Mouse (Mus musculus): ENCODE data around the gene Crtc3.
A peak's percentile ranks its signal among the peaks of the same experiment; 100 is the strongest.

Gene Crtc3

DNA sequence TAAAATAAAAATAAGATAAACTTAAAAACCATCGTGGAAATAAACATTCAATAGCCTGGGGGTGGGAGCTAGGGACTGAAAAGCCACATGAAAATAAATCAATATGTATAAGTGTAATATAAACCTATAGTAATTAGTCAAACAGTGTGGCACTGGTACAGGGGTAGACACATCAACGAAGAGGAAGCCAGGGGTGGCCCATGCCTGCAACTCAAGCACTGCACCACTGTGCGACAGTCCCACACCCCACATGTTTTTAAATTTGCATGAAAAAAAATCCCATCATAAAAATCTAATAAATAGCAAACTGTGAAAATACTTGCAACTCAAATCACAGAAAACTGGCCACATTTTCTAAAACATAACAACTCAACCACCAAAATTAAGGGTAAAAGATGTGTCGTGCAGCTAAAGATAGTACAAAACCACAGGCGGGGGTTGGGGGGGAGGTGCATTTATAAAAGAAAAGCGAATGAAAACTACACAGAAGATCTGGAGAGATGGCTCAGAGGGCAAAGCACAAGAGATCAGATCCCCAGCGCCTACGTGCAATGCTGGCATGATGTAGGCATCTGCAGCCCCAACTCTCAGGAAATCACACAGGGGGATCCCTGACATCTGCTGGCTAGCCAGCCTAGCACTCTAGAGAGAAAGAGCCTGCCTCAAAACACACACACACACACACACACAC is 45.6 kb downstream of the Crtc3 start:
- no peak for DNase-seq (ENCODE audit: extremely low read depth, insufficient read length, low spot score)

DNA sequence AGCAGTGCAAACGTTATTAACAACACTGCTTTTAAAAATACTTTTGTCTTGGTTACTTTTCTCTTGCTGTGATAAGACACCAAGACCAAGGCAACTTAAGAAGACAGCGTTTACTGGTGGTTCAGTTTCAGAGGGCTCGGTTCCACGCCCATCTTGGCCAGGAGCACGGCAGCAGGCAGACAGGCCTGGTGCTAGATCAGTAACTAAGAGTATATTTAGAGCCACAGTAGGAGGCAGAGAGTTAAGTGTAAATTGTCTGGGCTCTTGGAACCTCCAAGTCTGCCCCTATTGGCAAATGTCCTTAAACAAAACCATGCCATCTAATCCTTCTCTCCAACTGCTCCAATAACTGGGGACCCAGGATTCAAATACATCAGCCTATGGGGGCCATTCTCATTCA is 46.1 kb downstream of the Crtc3 start:
- DNase-seq (ENCODE audit: extremely low read depth, insufficient read length, low spot score), result no peak

DNA sequence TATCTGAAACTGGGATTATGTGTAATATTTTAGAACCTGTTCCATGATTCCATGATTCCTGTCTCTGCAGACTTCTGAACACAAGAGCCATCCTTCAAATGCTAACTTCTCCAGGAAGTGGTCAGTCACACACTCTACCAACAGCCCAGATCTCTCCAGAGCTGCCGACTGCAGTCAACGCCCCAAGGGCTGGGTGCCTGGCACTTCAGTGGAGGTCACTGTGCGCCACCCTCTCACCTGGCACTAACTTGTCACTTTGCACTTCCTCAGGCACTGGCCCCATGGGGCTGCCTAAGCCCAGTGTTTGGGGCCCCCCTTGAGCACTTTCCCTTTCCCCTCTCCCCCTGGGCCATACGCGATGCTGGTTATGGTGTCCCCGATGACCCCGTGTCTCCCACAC is 46.8 kb downstream of the Crtc3 start:
- DNase-seq (ENCODE audit: extremely low read depth, insufficient read length, low spot score), result no peak

DNA sequence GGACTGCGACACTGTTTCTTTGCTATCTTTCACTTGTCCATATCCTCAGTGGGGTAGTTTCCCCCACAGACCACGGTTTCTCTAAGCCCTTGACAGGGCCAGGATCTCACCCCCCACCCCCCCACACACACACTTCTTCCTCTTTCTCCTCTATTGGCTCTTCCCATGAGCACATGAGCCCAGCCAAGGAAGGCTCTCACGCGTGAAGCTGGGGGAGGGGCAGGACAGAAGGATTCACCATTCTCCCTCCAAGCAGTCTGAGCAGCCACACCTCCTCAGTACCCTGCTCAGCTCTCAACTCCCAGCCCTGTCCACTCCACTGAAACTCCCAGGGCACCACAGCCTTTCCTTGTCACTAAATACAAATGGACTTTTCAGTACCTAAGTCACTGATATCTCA is 47.2 kb downstream of the Crtc3 start:
- no peak for DNase-seq (ENCODE audit: extremely low read depth, insufficient read length, low spot score)

DNA sequence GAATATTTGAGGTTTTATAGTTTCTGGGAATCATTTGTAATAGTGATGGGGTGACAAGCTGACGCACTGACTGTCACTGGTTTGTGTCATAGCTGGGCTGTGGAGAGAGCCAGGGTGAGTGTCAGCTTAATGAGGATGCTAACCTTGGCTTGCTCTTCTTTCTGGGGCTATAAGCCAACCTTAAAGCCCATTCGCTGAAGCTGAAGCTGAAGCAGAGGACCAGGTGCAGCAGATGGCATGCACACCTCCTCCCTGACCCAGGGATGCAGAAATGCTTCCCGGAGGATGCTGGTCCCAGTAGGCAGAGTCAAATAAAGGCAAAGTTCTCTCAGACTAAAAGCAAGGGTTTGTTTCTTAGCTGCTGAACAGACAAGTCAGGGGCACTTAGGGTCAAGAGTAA is 48.7 kb downstream of the Crtc3 start:
- DNase-seq (ENCODE audit: extremely low read depth, insufficient read length, low spot score), result no peak

DNA sequence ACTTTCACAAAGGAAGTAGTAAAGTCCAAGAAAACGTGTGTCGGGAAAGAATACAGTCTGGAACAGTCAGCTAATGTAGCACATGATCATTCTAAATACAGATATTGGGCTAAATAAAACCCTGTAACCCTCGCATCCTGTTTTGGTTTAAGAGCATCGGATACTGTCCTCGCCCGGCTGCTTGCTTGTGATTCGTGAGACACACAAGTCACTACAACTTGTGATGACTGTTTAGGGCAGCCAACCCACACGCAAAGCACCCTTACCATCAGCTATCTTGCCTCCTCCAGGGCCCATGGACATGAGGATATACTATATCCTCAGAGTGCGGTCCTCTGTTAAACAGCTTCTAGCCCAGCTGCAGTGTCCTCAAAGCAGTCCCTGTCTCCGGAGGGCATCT is 50.2 kb downstream of the Crtc3 start:
- DNase-seq (ENCODE audit: extremely low read depth, insufficient read length, low spot score), result no peak

DNA sequence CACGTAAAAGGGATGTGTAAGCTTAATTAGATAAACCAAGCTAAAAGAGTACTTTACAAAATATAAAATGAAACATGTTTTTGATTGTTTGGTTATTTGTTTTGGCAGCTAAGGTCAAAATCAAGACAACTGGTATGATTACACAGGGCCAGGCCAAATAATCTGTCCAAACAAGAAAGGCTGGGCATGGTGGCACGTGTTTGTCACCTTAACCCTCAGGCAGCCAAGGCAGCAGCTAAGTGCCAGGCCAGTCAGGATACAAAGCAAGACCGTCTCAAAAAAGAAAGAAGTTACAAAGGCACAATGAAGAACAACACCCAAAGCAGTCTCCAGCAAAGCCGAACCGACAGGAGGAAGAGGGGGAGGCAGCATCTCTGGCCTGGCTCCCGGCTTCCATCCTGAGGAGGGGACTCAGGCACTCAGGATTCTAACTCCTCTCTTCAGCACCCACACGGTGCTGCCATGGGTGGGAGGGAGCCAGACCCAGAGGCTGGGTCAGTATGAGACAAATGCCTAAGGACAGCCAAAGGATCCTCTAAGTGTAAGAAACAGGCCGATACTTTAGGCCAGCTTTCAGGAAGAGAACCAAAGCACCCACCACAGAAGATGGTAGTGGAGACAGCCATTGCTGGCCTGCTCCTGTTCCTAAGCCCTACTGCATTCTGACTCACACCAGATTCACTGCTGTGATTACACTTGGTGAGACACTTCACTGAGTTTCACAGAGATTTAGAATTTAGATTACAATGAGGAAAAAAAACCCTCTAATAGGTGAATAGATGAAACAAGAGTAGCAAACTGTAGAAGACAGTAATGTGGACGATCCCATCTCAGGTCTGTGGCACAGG is 51.5 kb downstream of the Crtc3 start:
- DNase-seq (ENCODE audit: extremely low read depth, insufficient read length, low spot score), result no peak

DNA sequence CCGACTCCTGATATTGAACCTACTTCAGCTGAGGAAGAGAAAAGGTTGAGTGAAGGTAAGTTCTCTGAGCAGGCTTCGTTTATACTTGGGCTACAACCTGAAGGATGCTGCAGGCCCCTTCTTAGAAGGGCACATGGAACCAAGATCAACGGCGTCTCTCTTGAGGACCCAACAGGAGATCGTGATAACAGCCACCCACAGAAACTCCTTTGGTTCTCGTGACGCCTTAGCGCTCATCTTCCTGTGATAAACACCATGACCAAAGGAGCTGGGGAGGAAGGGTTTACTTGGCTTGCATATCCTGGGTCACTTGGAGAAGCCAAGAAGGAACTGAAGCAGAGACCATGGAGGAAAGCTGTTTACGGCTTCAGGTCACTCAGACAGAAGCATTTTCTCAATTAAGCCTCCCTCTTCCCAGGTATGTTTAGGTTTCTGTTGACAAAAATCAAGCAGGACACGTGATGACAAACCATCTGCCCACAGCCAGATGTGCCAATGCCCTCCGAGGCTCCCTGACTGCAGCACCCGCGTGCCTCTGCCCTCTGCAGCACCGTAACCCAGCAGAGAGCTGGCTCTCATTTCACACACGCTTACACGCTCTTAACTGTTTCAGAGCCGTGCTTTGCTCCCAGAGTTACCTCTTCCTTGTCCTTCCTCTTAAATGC is 52.3 kb downstream of the Crtc3 start:
- DNase-seq (ENCODE audit: extremely low read depth, insufficient read length, low spot score), result no peak

DNA sequence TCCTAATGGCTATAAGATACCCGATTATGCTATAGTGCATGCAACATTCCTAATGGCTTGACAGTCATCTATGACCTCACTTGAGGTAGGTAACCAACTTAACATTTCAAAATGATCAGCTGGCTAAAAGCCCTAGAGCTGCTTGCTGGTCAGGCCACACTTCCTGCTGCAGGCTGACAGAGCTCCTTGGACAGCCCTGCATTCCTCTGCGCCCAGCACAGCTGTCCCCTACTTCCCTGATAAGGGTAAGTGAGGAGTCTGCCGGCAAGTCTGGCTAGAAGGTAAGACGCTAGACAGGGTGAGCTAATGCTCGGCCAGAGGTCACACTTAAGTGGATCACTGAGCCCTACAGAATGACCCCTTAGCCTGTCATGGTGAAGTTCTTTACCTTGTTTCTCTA is 52.8 kb downstream of the Crtc3 start:
- DNase-seq (ENCODE audit: extremely low read depth, insufficient read length, low spot score), result no peak

DNA sequence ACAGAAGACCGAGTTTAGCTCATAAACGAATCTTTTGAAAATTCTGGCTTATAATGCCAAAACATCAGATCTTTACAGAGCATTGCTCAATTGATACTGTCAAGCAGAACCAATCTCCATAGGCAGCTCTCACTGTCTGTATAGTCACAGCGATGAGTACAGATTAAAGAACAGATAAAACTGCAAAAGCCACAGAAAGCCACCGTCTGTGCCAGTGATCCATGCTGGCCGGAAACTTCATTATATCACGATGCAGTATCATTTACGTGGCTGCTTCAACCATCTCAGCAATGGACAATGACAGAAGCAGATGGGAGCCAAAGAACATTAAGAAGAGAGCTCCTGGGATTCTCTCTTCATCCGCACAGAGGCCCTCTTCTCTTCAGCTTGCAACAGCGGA is 53.9 kb downstream of the Crtc3 start:
- DNase-seq (ENCODE audit: extremely low read depth, insufficient read length, low spot score), result no peak

DNA sequence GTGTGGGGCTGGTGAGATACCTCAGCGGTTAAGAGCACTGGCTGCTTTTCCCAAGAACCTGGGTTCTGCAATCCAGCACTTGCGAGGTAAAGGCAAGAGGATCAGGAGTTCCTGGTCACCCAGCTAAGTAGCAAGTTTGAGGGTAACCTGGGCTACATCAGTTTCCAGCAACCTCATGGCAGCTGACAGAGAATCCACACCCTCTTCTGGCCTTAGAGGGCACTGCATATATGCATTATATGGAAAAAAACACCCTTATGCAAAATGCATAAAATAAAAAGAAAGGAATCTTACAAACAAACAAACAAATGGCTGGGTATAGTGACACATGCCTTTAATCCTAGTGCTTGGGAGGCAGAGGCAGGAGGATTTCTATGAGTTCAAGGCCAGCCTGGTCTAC is 55.0 kb downstream of the Crtc3 start:
- no peak for DNase-seq (ENCODE audit: extremely low read depth, insufficient read length, low spot score)

DNA sequence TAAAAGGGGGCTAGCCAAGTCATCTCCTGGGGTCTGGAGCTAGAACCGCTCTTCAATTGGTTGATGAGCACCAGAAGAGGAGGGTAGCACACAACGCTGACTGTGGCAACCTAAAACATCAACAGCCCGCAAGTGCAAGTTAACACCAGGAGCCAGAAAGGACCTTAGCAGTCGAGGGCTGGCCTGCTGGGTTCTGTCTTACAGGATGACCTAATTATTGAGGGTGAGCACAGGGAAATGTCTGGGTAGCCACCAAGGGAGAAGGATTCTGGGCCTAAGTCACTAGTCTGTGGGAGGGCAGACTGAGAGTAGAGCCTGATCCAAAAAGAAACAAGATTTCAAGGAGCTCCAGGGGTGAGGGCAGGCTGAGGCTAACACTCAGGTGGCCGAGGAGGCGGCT is 56.7 kb downstream of the Crtc3 start:
- no peak for DNase-seq (ENCODE audit: extremely low read depth, insufficient read length, low spot score)

DNA sequence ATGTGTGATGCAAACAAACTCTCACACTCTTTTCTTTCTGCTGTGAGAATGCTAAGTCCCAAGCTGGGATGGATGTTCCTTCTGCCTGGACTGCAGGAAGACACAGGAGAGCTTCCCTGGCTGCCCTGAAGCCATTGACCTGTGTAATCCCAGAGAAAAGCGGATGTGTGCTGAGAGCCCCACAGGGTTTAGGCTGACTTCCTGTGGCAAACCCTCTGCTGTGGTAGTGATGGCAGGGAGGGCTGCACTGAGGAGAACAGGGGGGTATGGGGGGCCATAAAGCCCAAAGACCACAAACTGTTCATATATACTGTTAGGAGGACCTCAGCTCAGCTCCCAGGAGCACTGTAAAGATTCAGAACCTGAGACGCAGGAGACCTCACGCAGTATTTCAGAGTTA is 57.3 kb downstream of the Crtc3 start:
- no peak for DNase-seq (ENCODE audit: extremely low read depth, insufficient read length, low spot score)

DNA sequence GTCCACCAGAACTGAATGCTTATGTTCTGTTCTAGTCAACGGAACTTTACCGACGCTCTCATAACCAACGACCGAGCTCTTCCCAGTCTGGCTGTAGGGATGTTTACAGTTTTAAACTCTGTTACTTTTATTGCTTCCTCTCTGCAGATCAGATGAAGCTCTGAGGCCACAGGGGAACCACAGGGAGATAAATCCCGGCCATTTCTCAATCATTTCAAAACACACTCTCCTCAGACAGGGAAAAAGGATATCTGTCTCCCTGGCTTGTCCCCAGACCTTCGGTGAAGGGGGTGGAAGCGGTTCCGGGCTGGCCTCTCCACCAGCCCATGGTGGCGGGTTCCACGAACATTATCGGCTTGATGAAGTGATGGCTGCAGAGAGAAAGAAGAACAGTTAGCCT is 59.3 kb downstream of the Crtc3 start:
- DNase-seq (ENCODE audit: extremely low read depth, insufficient read length, low spot score), result no peak

DNA sequence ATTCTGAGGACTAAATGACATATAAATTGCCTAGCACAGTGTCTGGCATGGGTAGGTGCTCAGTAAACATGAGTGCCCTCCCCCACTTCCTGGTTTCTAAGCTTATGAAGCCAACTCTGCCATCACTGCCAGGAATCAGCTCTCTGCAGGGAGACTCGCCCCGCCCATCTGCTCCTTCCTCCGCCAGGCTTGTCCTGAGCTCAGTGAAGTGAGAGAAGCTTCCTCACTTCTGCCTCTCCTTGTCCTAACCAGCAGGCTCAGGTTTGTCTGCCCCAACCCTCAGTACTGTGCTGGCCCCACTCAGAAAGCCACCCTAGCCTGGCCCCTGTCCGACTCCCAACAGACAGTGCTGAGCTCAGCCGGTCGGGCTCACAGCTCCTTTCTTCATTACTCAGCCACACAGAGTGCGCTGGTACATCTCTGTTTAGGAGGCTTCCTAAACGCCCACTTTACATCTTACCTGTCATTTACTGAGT is 59.9 kb downstream of the Crtc3 start:
- peak; percentile 50 for DNase-seq (ENCODE audit: extremely low read depth, insufficient read length, low spot score)

DNA sequence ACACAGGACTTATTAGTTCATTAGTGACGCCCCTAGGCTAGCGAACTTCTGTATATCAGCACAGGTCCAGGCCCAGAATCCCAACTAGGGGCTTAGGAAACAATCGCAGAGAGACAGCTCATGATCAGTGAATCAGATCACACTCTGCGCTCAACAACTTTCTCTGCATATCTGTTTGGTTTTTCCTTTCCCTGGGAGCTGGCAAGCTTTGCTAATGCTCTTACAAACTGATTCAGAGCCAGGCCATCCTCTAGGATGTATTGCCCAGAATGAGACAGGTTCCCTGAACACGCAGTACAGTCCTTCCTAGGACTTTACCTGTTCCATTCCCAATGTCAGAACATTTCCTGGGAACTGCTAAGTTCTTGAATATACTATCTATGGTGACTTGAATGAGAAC is 61.7 kb downstream of the Crtc3 start:
- DNase-seq (ENCODE audit: extremely low read depth, insufficient read length, low spot score), result no peak

DNA sequence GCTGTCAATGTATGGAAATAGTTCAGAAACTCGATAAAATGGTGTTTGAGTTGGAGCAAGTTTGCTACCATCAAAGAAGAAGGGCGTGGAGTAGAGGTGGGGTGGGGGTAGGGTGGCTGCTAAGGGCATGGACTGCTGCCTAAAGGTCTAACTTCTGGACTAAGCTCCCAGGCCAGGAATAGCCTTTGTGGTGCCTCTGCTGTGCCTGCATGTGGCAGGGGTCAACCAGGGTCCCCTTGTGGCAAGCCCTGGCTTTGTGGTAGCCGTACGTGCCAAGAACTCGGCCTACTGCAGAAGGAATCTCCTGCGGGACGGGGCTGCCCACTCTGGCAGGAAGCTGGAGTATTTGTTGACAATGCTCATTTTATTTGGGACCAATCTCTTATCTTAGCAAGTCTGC is 62.8 kb downstream of the Crtc3 start:
- no peak for DNase-seq (ENCODE audit: extremely low read depth, insufficient read length, low spot score)

DNA sequence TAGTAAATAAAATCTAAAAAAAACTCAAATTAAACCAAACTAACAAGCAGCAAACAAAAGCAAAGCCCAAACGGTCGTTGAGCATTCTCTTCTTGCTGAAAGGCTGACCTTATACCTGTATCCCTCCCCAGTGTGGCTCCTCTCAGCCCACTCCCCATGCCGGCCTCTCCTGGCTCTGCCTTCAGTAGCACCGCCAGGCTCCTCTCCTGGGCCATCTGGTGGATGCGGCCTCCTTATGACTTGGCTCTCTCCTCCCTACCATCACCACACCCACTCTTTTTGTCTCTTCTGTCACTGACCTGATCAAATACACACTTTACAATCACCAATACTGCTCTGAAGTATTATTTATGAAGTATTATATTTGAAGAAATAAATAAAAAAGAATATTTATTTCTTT is 65.4 kb downstream of the Crtc3 start:
- no peak for DNase-seq (ENCODE audit: extremely low read depth, insufficient read length, low spot score)

DNA sequence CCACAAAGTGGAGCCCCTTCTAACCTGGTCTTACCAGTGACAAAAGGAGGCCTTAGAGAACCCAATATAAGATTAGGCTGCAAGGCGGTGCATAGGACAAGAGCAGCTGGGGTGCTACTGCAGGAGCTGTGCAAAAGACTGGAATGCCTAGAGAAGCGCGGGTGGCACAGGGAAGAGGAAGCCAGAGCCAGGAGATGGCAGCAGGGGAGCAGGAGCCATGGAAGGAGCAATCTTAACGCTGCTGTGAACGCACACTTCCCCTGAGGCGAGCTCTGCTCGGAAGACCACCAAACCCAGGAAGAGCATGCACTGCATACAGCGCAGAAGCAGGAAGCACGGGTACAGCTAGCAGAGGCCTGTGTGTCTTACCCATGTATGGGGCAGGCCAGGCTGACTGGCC is 72.6 kb downstream of the Crtc3 start:
- no peak for DNase-seq (ENCODE audit: extremely low read depth, insufficient read length, low spot score)

DNA sequence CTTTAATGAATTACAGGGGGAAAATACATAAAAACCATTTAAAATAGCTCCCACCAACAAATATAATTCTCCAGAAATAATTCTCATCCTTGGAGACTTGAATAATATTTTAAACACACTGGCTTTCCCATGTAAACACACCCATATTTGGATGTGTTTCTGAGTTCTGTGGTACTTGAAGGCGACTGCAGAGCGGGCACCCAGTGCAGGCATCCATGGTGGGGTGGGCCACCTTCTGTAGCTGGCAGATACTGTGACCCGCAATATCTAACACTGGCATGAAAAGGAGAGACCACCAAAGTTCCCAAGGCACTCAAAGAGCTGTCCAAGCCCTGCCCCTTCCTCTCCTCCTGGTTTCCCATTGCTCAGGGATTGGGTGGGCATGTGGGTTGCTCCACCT is 74.6 kb downstream of the Crtc3 start:
- DNase-seq (ENCODE audit: extremely low read depth, insufficient read length, low spot score), result no peak

DNA sequence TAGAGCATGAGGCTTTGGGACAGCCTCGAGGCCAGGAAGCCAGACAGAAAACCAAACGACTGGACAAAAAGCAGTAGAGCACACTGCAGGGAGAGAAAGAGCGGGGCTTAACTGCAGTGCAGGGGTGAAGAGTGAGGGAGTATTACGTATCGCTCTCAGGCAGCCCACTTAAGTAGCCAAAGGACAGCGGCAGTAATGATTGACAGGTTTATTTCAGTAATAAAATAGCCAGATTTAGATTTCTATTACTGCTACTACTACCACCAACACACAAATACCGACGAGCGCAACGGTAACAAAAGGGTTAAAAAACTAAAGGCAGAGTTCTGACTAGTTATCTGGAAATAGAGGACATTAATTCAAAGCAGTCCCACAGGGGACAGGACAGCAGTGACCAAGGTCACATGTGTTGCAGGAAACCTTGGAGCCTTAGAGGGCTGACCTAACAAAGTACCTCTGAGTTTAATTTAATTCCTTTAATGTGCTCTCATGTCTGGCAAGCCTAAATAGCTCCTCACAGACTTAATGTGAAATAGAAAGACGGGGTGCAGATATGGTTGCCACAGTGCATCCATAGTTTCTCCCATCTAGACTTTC is 76.4 kb downstream of the Crtc3 start:
- no peak for DNase-seq (ENCODE audit: extremely low read depth, insufficient read length, low spot score)

All from 3134 (cell line).